Mouse (Mus musculus) thymus, adult 2 months (tissue): ENCODE data around the gene Zic5. TPM values are rescaled to one million over a fixed set of nuclear protein-coding genes. Genes with fewer than 3 reads are reported as not detected.

ENCODE experiments used
- DNase-seq: peaks from one replicate; pipeline ENCODE4 v3.0.0; 2021
- H3K27ac ChIP-seq: fragments of 200-500 bp; 2 replicates; pipeline ENCODE4 v1.5.1; 2012; ENCODE audit warnings: low read length, control low read depth; ENCODE audit not compliant: control insufficient read depth, insufficient read depth
- H3K27me3 ChIP-seq: fragments of 200-500 bp; 2 replicates; pipeline ENCODE4 v1.6.1; 2012; ENCODE audit warnings: mild to moderate bottlenecking, low read length, moderate library complexity, mixed read lengths; ENCODE audit not compliant: control insufficient read depth, insufficient read depth
- H3K36me3 ChIP-seq: fragments of 200-500 bp; 2 replicates; pipeline ENCODE4 v1.6.1; 2012; ENCODE audit warnings: mild to moderate bottlenecking, low read length, moderate library complexity; ENCODE audit not compliant: control insufficient read depth, insufficient read depth
- H3K4me1 ChIP-seq: fragments of 200-500 bp; replicated peaks from 2 replicates; pipeline ENCODE4 v1.6.1; 2012; ENCODE audit warnings: low read length; ENCODE audit not compliant: control insufficient read depth, insufficient read depth
- H3K4me3 ChIP-seq: fragments of 200-500 bp; 2 replicates; pipeline ENCODE4 v1.5.1; 2012; ENCODE audit warnings: mild to moderate bottlenecking, low read length, control low read depth, moderate library complexity; ENCODE audit not compliant: control insufficient read depth, insufficient read depth
- CTCF ChIP-seq: fragments of 200-500 bp; IDR thresholded peaks from 2 replicates; pipeline ENCODE4 v1.5.1; 2012; ENCODE audit warnings: mild to moderate bottlenecking, control low read depth, low read length, moderate library complexity, borderline replicate concordance; ENCODE audit not compliant: control insufficient read depth, poor library complexity, insufficient read depth; ENCODE audit errors: extremely low read depth
- POLR2A ChIP-seq: fragments of 200-500 bp; IDR thresholded peaks from 2 replicates; pipeline ENCODE4 v1.6.1; 2012; ENCODE audit warnings: mild to moderate bottlenecking, low read length, control low read depth, moderate library complexity; ENCODE audit not compliant: control insufficient read depth, poor library complexity, insufficient read depth; ENCODE audit errors: extremely low read depth
- WGBS: fragments of 180-500 bp; shearing (Covaris S2); methylation state at CpG from one replicate; pipeline ENCODE4 v1.1.7; 2018; 5-methylcytosine and 5-hydroxymethylcytosine counted together
- polyA plus RNA-seq: library from polyadenylated mRNA; depleted of rRNA; stranded (reverse); fragments of >200 nt; gene quantifications from 2 replicates; pipeline ENCODE4 v1.2.3, GENCODE M21; 2012

Gene Zic5
- polyA plus RNA-seq, 1 experiment: not detected

DNA sequence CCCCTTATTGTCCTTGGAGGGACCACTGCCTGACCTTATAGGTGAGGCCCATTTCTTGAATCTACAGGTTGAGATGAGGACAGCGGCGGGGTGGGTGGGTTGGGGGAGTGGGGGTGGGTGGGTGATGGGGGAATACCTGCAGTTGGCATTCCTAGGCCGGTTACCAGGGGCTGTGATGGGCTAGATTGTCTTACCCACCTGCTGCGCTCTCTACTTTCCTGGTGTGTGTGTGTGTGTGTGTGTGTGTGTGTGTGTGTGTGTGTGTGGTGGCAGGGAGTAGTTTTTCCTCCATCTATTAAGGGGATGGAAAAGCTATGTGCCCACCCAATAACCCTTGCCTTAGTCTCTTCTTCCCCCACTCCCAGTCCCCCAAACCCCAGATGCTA, 19.0 kb upstream of the Zic5 start:
- no peak overlapping the region for H3K27ac ChIP-seq
- H3K4me3 ChIP-seq: no peak overlapping the region
- TF ChIP-seq POLR2A (no peak), CTCF (no peak)
- WGBS: 25% methylated on average over 4 of the region's 4 CpGs
- H3K4me1 ChIP-seq: no peaks in the 10 kb centered on the region
- H3K27me3 ChIP-seq: peaks cover 34% of the 10 kb centered on the region
- no peaks in the 10 kb centered on the region for H3K36me3 ChIP-seq
- no peak for DNase-seq

DNA sequence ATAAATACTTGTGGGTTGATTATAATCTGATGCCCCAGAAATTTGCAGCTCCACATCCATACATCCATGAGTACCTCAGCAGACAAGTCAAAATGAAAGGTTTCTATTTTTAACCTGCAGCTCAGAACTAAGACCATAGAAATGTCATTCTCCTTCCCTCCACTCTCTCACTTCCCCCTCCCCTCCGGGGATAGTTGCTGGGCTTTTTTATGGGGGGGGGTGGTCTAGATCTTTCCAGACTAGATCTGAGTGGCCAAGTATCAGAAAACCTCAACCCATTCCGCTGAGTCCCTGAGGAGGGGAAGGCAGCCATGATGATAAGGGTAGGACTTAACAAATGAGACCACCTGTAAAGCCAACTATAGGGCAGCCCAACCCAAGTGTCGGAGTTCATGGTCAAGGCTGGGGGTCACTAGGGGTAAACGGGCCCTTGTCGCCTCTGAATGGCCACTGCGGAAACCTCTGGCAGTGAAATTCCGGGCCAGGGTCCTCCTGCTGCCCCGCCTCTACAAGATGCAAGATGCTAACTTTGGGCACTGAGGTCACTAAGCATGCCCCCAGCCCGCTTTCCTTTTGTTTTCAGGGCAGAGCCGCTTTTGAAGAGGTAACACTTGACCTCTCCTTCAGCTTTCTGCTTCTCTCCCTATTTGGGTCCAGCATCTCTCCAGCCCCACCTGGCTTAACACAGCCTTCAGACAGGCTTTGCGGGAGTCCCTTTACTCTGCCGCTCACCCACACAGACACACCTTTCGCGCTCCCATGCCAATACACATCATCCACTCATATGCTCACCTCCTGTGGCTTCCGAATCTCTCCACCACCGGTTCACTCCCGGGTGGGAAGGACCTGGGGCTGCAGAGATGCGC, 18.3 kb upstream of the Zic5 start:
- H3K4me1 ChIP-seq: no peaks in the 10 kb centered on the region
- peaks cover 31% of the 10 kb centered on the region for H3K27me3 ChIP-seq
- 13% methylated on average over 18 of the region's 18 CpGs for WGBS
- no peak for DNase-seq
- no peak overlapping the region for H3K4me3 ChIP-seq
- no peaks in the 10 kb centered on the region for H3K36me3 ChIP-seq
- TF ChIP-seq POLR2A (no peak), CTCF (no peak)
- H3K27ac ChIP-seq: no peak overlapping the region

DNA sequence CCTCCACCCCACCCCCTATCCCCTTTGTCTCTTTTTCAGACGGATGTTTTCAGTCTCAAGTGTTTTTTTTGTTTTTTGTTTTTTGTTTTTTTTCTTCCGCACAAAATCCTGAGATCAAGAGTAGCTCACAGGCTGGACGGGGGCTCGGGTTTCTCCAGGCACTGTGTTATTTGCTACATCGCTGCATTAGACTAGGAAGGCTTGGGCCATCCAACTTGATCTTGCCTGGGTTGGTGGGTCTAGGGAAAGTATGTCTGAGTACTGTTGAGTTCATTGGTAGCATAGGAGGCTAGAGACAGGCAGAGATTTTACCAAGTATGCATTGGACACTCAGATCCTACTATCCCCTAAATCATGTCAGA, 17.5 kb upstream of the Zic5 start:
- no peaks in the 10 kb centered on the region for H3K36me3 ChIP-seq
- no peak for DNase-seq
- H3K27me3 ChIP-seq: peaks cover 37% of the 10 kb centered on the region
- no peaks in the 10 kb centered on the region for H3K4me1 ChIP-seq
- 12% methylated on average over 5 of the region's 5 CpGs for WGBS
- no peak for TF ChIP-seq CTCF
- no peak for TF ChIP-seq POLR2A
- H3K27ac ChIP-seq: no peak overlapping the region
- H3K4me3 ChIP-seq: no peak overlapping the region

DNA sequence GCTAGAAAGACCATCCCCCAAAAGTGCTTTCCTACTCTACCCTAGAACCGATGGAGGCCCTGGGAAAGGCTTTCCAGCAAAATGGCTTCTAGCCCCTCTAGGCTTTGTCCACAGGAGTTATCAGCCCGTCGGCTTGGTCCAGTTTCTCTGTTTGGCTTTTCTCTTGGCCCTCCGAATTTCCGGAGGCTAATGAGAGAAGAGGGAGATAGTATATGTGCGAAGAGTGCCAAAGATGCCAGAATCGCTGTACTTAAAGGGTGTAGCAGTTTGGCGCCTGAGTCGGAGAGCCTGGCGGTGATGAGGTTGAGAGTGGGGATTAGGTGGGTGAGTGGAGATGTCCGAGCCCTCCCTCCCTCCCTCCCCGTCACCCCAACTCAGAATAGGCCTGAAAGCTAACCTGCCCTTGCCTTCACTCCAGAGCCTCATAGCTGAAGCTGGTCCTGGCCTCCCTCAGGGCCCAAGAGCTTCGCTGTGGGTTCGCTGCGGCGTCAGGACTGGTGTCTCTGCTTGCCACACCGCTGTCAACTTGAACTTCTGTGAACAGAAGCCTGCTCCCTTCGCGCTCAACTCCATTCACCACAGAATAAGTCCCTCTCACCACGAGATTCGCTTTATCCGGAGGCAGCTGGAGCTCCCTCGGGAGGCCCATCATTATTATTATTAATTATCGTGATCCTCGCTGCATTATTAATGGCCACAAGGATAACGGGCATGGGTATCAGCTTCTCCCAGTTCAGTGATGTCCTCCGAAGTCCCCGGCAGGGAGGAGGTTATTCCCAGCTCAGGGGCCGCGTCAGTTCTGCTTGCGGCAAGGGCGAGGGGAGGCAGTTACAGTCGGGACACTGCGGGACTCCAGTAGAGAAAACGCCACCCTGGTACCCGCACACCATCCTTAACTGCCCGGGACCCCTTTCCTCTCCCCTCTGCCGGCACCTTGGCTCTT, 16.9 kb upstream of the Zic5 start:
- no peak overlapping the region for H3K4me3 ChIP-seq
- no peaks in the 10 kb centered on the region for H3K36me3 ChIP-seq
- H3K27ac ChIP-seq: no peak overlapping the region
- TF ChIP-seq POLR2A (no peak), CTCF (no peak)
- DNase-seq: no peak
- H3K4me1 ChIP-seq: no peaks in the 10 kb centered on the region
- WGBS: 9% methylated on average over 38 of the region's 38 CpGs
- H3K27me3 ChIP-seq: peaks cover 38% of the 10 kb centered on the region

DNA sequence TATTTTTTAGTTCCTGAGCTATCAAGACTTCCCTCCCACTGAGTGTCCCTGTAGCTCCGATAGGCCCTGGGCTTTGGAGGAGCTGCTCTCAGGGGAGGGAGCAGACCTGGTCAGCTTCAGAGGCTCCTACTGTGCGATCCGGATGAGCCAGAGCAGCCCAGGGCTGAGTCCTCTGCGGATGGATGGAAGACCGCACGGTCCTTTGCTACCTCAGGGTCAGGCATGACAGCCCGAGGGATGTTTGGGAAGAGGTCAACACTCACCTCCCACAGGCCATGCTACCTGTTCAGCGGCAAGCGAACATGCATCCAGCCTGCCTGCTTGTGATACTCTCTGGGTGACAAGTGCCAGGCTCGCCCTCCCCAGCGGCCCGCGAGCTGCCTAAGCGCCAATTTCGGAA, 15.7 kb upstream of the Zic5 start:
- H3K27me3 ChIP-seq: peaks cover 47% of the 10 kb centered on the region

DNA sequence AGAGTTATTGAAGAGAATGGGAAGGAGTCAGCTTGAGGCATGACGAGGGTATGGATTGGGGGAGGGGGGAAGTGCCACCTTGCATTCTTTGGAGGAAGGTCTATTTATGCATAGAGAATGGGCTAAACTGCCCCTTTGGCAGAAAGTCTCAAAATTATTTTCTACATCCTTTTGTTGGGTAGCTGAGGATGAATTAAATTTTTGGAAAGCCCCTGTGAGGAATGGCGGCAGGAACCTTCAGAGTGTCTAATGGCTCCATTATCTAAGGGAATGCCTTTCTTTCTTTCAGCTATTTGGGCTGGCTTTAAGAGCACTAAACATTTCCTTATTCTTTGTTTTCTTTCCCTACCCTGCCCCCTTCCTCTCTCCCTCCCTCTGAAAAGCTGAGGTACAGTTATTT, 14.9 kb upstream of the Zic5 start:
- Histone ChIP-seq H3K27me3 (peaks cover 52% of the 10 kb centered on the region), H3K27ac (no peak overlapping the region), H3K4me3 (no peak overlapping the region), H3K4me1 (no peaks in the 10 kb centered on the region), H3K36me3 (no peaks in the 10 kb centered on the region)
- DNase-seq: no peak
- TF ChIP-seq POLR2A (no peak), CTCF (no peak)
- 27% methylated on average over 2 of the region's 2 CpGs for WGBS

More for the DNA sequence above, 15.7 kb upstream of the Zic5 start:
- no peaks in the 10 kb centered on the region for H3K4me1 ChIP-seq
- no peak overlapping the region for H3K4me3 ChIP-seq
- no peak overlapping the region for H3K27ac ChIP-seq
- no peak for DNase-seq
- 16% methylated on average over 15 of the region's 15 CpGs for WGBS
- TF ChIP-seq CTCF: no peak
- no peak for TF ChIP-seq POLR2A
- no peaks in the 10 kb centered on the region for H3K36me3 ChIP-seq
